Mouse (Mus musculus) mature B cell (primary cell): Measurements from ENCODE around the gene Olfr1281.
"Not testable (repeated sequence)": the region's sequence is repeated elsewhere in the genome, so short reads cannot be mapped to it uniquely, and the experiment has no call there.

ENCODE experiments used
- in situ Hi-C: fragments of 300-500 bp; cut with MboI; formaldehyde crosslinking; loops from 2 replicates; pipeline ENCODE4 v1.14.3; 2019

Gene Olfr1281

DNA sequence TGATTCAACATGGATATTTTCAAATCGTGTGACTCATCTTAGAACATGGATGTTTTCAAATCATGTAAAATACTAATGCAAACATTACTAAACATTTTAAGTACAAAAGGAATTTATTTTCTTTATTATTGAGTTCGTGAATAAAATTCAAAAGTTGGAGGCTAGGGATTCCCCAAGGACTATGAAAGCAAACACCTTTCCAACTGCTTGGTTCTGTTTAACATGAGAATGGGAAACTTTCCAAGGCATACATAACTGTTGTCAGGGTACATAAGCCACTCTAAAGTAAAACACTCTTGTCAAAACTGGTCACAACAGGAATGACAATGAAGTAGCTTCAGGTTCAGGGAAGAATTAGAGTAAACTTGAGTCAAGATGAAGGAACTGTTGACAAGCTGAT lies at the start of gene Olfr1281:
TSS of gene Olfr1281 (plus strand) at position 301 of the 400 bp plus-strand sequence.
- in situ Hi-C loops, result no loop called here

DNA sequence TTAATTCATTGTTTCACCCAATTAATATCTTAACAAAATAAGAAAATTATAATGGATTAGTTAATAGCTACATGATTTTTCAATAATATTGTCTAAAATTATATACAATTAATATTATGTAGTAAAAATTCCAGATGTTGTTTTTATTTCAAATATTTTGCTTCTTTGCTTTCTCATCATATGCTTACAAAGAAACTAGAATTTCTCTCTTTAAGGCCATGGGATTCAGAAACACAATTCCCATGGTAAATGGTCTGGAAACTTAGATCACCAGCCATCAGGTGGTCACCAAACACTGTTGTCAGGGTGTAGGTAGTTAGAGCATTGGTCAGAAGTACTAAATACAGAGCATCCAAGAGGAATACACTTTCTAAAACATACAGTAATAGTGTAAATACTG lies 36.5 kb upstream of the Olfr1281 start, which contains the start of gene Olfr1278:
TSS of gene Olfr1278 (plus strand) at position 301 of the 400 bp plus-strand sequence.
- in situ Hi-C loops, result no loop called here

DNA sequence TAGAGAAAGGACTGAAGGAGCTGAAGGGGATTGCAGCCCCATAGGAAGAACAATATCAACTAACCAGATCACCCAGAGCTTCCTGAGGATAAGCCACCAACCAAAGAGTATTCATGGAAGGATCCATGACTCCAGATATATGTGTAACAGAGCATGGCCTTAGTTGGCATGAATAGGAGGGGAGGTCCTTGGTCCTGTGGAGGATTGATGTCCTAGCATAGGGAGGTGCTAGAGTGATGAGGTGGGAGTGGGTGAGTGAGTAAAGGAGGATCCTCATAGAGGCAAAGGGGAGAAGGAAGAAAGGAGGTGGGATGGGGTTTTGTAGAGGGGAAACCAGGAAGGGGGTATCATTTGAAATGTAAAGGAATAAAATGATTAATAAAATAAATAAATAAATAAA lies 27.8 kb upstream of the Olfr1281 start:
- in situ Hi-C loops, result no loop called here

DNA sequence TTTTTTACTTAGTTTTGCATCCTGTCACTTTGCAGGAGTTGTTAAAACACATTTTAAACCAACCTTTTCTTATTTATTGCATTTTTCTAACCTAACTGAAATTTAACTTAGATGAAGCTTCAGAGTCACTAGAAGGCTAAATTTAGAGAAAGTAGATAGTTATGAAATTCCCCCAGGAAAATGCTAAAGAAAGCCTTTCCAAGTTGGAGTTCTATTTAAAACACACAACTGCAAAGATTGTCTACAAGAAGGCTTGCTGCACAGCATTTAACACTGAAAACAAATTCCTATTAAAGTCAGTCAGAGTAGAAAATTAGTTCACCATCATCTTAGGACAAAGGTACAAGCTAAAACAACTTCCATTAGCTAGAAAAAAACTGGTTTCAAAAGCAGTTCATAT lies 25.9 kb upstream of the Olfr1281 start, which contains the start of gene Olfr1279:
TSS of gene Olfr1279 (plus strand) at position 262 of the 400 bp plus-strand sequence.
- in situ Hi-C loops, result no loop called here

DNA sequence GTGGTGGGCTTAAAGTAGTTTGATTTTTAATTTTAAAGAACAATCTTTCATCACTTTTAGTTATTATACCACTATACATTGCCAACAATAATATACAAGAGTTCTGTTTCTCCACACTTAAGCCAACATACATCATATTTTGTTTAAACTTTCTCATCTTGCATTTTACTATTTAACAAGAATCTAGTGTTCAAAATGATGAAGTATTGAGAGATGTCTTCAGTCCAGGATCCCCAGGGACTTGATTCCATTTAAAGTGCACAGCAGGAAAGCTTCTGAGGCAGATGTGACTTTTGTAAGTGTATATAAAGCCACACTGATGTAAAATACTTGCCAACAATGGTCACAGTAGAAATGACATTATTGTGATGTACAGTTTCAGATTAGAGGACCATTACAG lies 12.6 kb upstream of the Olfr1281 start, which contains the start of gene Olfr1280:
TSS of gene Olfr1280 (plus strand) at position 301 of the 400 bp plus-strand sequence.
- in situ Hi-C loops, result no loop called here

DNA sequence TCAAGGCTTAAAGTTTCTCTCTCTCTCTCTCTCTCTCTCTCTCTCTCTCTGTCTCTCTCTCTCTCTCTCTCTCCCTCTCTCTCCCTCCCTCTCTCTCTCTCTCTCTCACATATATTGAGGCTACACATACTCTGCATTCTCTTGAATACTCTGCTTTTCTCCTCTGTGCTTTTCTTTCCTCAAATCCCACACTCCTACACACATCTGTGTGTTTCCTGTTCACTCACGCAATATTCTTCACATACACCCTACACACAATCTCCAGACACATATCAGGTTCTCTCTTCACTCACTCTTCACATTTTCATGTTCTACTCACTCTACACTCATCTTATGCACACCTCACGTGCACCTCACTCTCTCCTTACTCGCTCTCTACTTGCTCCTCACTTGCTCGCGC lies 7.4 kb downstream of the Olfr1281 start:
- in situ Hi-C loops, result not testable (repeated sequence)

DNA sequence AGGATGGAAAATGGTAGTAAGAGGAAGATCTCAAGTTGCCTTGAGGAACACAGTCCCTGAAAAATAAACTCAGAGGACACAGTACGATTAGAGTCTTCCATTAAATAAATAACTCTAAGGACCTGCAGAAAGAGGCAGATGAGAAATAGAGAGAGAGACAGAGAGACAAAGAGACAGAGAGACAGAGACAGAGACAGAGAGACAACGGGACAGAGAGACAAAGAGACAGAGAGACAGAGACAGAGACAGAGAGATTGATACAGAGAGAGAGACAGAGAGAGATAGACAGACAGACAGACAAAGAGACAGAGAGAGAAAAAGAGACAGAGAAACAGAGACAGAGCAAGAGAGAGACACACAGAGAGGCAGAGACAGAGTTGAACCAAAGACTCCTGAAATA lies 9.7 kb downstream of the Olfr1281 start, which contains the start of gene Olfr1282:
TSS of gene Olfr1282 (minus strand) at position 101 of the 400 bp plus-strand sequence.
- in situ Hi-C loops, result no loop called here

DNA sequence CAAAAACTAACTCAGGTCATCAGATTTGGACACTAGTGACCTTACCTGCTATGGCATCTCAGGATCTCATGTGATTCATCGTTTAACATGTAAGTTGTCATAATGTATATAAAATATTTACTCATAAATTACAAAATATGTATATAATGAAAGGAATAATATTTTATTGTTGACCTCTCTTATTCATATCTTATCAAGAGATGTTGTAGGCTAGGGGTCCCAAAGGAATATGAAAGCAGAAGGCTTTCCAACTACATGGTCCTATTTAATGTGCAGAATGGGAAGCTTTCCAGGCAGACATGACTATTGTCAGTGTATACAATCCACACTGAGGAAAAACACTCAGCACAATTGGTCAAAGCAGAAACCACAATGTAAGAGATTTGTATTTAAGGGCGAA lies 40.2 kb downstream of the Olfr1281 start, which contains the start of gene Olfr1283:
TSS of gene Olfr1283 (plus strand) at position 301 of the 400 bp plus-strand sequence.
- in situ Hi-C loops, result no loop called here

DNA sequence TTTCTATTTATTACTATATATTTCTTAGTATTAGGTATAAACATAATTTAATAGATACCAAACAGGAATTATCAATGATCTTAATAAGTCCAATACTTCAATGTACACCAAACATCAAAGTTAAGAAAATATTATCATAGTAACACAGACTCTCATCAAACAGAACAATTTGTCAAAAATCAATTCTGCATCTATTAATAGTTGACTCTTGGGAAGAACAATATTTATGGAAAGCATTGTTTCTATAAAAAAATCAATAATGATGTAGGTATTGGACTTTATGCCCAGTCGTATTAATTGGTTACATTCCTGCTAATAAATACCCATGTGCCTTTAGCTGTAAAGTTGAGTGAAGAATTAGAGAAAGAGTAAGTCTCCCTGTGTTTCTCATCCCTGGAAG lies 48.9 kb downstream of the Olfr1281 start, which contains the start of gene Olfr1284:
TSS of gene Olfr1284 (plus strand) at position 301 of the 400 bp plus-strand sequence.
- in situ Hi-C loops, result no loop called here
